Mouse (Mus musculus): ENCODE data around the gene Psd. TPM values are rescaled to one million over a fixed set of nuclear protein-coding genes. Genes with fewer than 3 reads are reported as not detected.
A peak's percentile ranks its signal among the peaks of the same experiment; 100 is the strongest.

The Psd gene
- total and polyA plus RNA-seq, 2 experiments from 2014 or later: 179 to 471 TPM

- no peaks in the 10 kb centered on the region for H3K27me3 ChIP-seq (ENCODE audit: insufficient read depth, low read length)
- H3K4me1 ChIP-seq (ENCODE audit: insufficient read depth, low read length): no peaks in the 10 kb centered on the region
- DNase-seq (ENCODE audit: low spot score) (no peak), ATAC-seq (ENCODE audit: low FRiP score) (no peak)
- H3K4me2 ChIP-seq (ENCODE audit: low read depth, low read length, poor library complexity, severe bottlenecking): no peak overlapping the region
- TF ChIP-seq CTCF (IDR thresholded peaks at IDR 0.05): no peak
- no peak overlapping the region for H3K4me3 ChIP-seq (ENCODE audit: low read depth, low read length)
- WGBS: 71% methylated on average over 12 of the region's 12 CpGs
- H3K36me3 ChIP-seq (ENCODE audit: insufficient read depth, low read length): peaks cover 12% of the 10 kb centered on the region
- no peaks in the 10 kb centered on the region for H3K9me3 ChIP-seq (ENCODE audit: low read length)
- no peak overlapping the region for H3K9ac ChIP-seq (replicated peaks; ENCODE audit: low read length, poor library complexity, severe bottlenecking)
- no peak overlapping the region for H3K27ac ChIP-seq (ENCODE audit: low read depth, low read length)
Observed at GRCm38 (mm10) chr19:46290535-46291105, 36.3 kb downstream of the Psd start.

- ATAC-seq (ENCODE audit: low FRiP score): no peak
- Histone ChIP-seq H3K9me3 (ENCODE audit: low read length) (no peaks in the 10 kb centered on the region), H3K4me2 (ENCODE audit: low read depth, low read length, poor library complexity, severe bottlenecking) (no peak overlapping the region), H3K27me3 (ENCODE audit: insufficient read depth, low read length) (no peaks in the 10 kb centered on the region), H3K4me3 (ENCODE audit: low read depth, low read length) (no peak overlapping the region), H3K27ac (ENCODE audit: low read depth, low read length) (no peak overlapping the region), H3K4me1 (ENCODE audit: insufficient read depth, low read length) (no peaks in the 10 kb centered on the region), H3K36me3 (ENCODE audit: insufficient read depth, low read length) (peaks cover 38% of the 10 kb centered on the region), H3K9ac (replicated peaks; ENCODE audit: low read length, poor library complexity, severe bottlenecking) (no peak overlapping the region)
- WGBS: 89% methylated on average over 3 of the region's 3 CpGs
- TF ChIP-seq CTCF (IDR thresholded peaks at IDR 0.05): no peak
- DNase-seq (ENCODE audit: low spot score): no peak
Observed at GRCm38 (mm10) chr19:46287566-46287965, 39.4 kb downstream of the Psd start.

DNA sequence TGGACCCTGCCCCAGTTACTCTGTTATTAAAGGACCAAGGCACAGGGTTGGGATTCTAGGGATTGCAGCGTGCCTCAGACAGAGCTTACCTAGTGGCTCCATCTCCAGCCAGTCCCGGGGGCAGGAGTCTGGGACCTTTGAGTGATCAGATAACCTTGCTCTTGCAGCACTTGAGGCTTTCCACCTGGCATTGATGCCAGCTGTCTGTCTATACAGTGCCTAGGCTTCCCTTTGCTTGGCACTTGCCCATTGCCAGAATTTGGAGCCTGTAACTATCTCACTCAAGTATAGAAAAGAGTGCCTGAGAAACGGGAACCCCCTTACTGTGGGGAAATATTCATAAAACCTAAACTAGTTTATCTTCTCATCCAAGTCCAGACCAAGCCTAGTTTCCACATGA, 40.0 kb downstream of the Psd start:
- no peak overlapping the region for H3K27ac ChIP-seq (ENCODE audit: low read depth, low read length)
- DNase-seq (ENCODE audit: low spot score) (no peak), ATAC-seq (ENCODE audit: low FRiP score) (no peak)
- H3K9ac ChIP-seq (replicated peaks; ENCODE audit: low read length, poor library complexity, severe bottlenecking): no peak overlapping the region
- no peaks in the 10 kb centered on the region for H3K27me3 ChIP-seq (ENCODE audit: insufficient read depth, low read length)
- no peak overlapping the region for H3K4me2 ChIP-seq (ENCODE audit: low read depth, low read length, poor library complexity, severe bottlenecking)
- no peak for TF ChIP-seq CTCF (IDR thresholded peaks at IDR 0.05)
- H3K36me3 ChIP-seq (ENCODE audit: insufficient read depth, low read length): peaks cover 44% of the 10 kb centered on the region
- 93% methylated on average over 3 of the region's 3 CpGs for WGBS
- no peaks in the 10 kb centered on the region for H3K9me3 ChIP-seq (ENCODE audit: low read length)
- H3K4me3 ChIP-seq (ENCODE audit: low read depth, low read length): no peak overlapping the region
- H3K4me1 ChIP-seq (ENCODE audit: insufficient read depth, low read length): no peaks in the 10 kb centered on the region

GRCm38 (mm10) chr19:46286047-46286446, 40.9 kb downstream of the Psd start:
- Histone ChIP-seq H3K27ac (ENCODE audit: low read depth, low read length) (no peak overlapping the region), H3K9ac (replicated peaks; ENCODE audit: low read length, poor library complexity, severe bottlenecking) (no peak overlapping the region), H3K4me3 (ENCODE audit: low read depth, low read length) (no peak overlapping the region), H3K27me3 (ENCODE audit: insufficient read depth, low read length) (no peaks in the 10 kb centered on the region), H3K36me3 (ENCODE audit: insufficient read depth, low read length) (peaks cover 53% of the 10 kb centered on the region), H3K4me2 (ENCODE audit: low read depth, low read length, poor library complexity, severe bottlenecking) (no peak overlapping the region), H3K9me3 (ENCODE audit: low read length) (no peaks in the 10 kb centered on the region), H3K4me1 (ENCODE audit: insufficient read depth, low read length) (no peaks in the 10 kb centered on the region)
- WGBS: 90% methylated on average over 6 of the region's 6 CpGs
- ATAC-seq (ENCODE audit: low FRiP score) (no peak), DNase-seq (ENCODE audit: low spot score) (peak; percentile 19)
- no peak for TF ChIP-seq CTCF (IDR thresholded peaks at IDR 0.05)

- no peaks in the 10 kb centered on the region for H3K27me3 ChIP-seq (ENCODE audit: insufficient read depth, low read length)
- no peaks in the 10 kb centered on the region for H3K9me3 ChIP-seq (ENCODE audit: low read length)
- H3K4me2 ChIP-seq (ENCODE audit: low read depth, low read length, poor library complexity, severe bottlenecking): no peak overlapping the region
- H3K9ac ChIP-seq (replicated peaks; ENCODE audit: low read length, poor library complexity, severe bottlenecking): no peak overlapping the region
- ATAC-seq (ENCODE audit: low FRiP score): no peak
- no peak overlapping the region for H3K27ac ChIP-seq (ENCODE audit: low read depth, low read length)
- TF ChIP-seq CTCF (IDR thresholded peaks at IDR 0.05): no peak
- 90% methylated on average over 7 of the region's 7 CpGs for WGBS
- H3K36me3 ChIP-seq (ENCODE audit: insufficient read depth, low read length): peaks cover 53% of the 10 kb centered on the region
- no peak overlapping the region for H3K4me3 ChIP-seq (ENCODE audit: low read depth, low read length)
- H3K4me1 ChIP-seq (ENCODE audit: insufficient read depth, low read length): no peaks in the 10 kb centered on the region
- no peak for DNase-seq (ENCODE audit: low spot score)
Observed at GRCm38 (mm10) chr19:46285631-46286030, 41.3 kb downstream of the Psd start.

GRCm38 (mm10) chr19:46284686-46285085, 42.3 kb downstream of the Psd start:
- no peak for ATAC-seq (ENCODE audit: low FRiP score)
- Histone ChIP-seq H3K27me3 (ENCODE audit: insufficient read depth, low read length) (no peaks in the 10 kb centered on the region), H3K36me3 (ENCODE audit: insufficient read depth, low read length) (peaks cover 62% of the 10 kb centered on the region), H3K4me2 (ENCODE audit: low read depth, low read length, poor library complexity, severe bottlenecking) (no peak overlapping the region), H3K27ac (ENCODE audit: low read depth, low read length) (no peak overlapping the region), H3K9ac (replicated peaks; ENCODE audit: low read length, poor library complexity, severe bottlenecking) (no peak overlapping the region), H3K4me1 (ENCODE audit: insufficient read depth, low read length) (no peaks in the 10 kb centered on the region), H3K9me3 (ENCODE audit: low read length) (no peaks in the 10 kb centered on the region), H3K4me3 (ENCODE audit: low read depth, low read length) (no peak overlapping the region)
- WGBS: 95% methylated on average over 4 of the region's 4 CpGs
- DNase-seq (ENCODE audit: low spot score): no peak
- no peak for TF ChIP-seq CTCF (IDR thresholded peaks at IDR 0.05)

All from midbrain, postnatal 0 days (tissue).